Mouse (Mus musculus): ENCODE measurements around the gene Gm42906.

Gm42906 gene

DNA sequence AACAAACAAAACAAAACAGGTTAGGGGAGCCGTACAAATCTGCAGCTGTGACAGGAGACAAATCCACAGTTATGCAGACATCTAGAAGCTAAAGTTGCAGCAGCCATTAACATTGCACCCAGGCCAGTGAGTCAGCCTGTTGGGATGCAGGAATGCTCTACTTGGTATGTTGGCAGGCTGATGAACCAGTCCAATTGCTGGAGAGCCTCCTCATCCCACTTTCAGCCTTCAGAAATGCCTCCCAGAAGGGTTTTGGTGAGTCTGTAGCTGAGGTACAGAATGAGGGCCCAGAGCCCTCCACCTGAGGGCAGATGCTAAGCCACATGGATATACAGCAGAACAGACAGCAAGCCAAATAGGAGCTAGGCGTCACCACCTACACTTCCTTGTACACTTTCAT, 358.4 kb downstream of the Gm42906 start:
- in situ Hi-C loops (cut with MseI, MboI): no loop called here

DNA sequence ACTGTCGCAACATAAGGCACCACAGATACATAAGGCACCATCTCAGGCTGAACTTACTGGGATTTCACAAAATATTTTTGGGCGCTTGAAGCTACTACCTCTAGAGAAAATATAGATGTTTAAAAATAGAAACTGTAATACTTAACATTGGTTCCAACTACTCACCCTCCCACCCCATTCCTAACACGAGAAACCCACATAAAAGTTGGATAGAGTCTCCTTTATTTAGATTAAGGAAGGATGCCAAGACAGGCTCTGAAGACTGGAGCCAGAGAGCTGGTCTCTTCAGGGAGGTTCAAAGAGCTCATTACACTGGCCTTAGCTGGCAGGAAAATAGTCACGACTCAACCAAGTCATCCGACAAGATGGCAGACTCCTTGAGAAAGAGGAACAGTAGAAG, 361.9 kb downstream of the Gm42906 start:
- in situ Hi-C loops (cut with MseI, MboI): no loop called here

DNA sequence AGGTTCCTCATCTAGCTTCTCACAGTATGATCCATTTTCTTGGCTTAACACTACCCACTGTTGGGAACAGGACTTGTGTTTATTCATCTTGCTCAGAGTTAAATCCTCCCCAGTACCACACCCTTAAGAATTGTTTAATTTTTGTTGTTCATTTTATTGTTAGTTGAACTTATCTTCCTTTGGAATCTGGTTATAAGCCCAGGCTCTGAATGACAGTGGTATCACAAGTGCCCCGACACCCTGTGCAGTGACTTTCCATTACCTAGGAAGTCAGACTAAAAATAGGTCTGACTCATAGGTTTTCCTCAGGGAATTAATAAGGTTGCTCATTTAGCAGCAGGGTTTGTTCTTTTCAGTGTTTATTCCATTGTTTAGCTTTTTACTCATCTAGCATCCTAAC, 362.7 kb downstream of the Gm42906 start:
- in situ Hi-C loops (cut with MseI, MboI): no loop called here

GRCm38 (mm10) chr5:151061942-151062341, 366.0 kb downstream of the Gm42906 start:
- in situ Hi-C loops (cut with MseI, MboI): no loop called here

- in situ Hi-C loops (cut with MseI, MboI): no loop called here
Observed at GRCm38 (mm10) chr5:151060476-151060875, 367.5 kb downstream of the Gm42906 start.

- in situ Hi-C loops (cut with MseI, MboI): no loop called here
Observed at GRCm38 (mm10) chr5:151059772-151060171, 368.2 kb downstream of the Gm42906 start.

DNA sequence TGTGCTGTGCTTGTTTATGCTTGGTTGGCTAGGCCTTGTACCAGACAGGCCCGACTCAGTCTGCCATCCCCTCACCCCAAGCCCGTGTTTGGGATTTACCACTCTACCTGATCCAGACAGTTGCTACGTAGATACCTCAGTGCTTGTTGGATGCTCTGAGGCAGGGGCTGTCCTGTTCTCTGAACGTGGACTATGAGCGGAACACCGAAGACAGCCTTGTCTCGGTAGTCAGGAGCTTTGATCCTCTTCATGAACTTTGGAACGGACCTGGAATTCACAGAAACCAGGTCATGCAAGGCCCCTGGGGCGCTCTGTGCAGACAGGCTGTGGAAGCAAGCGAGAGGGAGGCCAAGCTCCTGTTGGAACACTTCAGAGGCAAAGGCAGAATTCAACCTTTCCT, 368.6 kb downstream of the Gm42906 start:
- in situ Hi-C loops (cut with MseI, MboI): no loop called here

DNA sequence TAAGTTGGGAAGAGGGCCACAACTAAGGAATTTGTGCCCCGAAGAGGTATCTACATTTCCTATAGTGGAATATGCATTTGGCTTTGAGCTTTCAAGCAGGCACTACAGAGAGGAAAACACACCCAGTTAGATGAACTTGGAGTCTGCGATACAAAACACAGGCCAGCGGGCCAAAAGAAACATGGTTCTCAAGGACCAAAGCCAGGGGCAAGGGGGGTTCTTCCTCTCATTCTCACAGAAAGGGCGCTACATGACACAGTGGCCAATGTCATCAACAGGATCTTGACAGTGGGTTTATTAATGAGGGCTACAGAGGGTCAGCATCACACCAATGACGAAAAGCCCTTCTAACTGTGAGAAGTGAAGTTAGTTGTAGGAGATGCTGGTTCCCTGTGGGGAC, 370.2 kb downstream of the Gm42906 start:
- in situ Hi-C loops (cut with MseI, MboI): no loop called here

GRCm38 (mm10) chr5:151056920-151057294, 371.1 kb downstream of the Gm42906 start:
- in situ Hi-C loops (cut with MseI, MboI): no loop called here

DNA sequence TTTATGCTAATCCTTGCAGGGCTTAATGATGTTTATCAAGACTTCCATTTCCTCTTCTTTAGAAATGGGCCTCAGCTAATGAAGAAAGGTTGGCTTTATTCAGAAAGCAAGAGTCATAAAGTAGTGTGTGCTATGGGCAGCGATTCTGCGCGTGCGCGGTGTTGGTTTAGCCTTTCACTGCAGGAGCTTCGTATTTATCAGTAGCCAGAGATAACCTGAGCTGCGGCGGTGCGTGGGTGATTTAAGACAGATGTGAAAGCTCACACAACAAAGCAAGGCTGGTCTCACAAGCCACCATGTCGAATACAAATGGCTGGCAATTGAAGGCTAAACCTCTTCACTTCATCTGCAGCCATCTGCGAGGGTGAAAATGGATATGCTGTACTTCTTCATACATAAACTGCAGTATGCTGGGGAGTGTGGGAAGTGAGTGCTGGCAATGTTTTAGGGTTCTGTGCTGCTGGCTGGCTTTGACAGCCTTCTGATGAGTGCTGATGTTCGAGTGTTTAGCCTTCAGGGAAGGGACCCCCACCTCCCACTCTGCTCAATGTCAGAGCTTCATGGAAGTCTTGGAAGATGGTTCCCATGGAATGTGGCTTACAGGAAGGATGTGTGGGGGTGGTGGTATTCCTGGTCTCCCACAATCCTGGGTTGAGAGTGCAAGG, 371.6 kb downstream of the Gm42906 start:
- in situ Hi-C loops (cut with MseI, MboI): no loop called here

GRCm38 (mm10) chr5:151055426-151056090, 372.4 kb downstream of the Gm42906 start:
- in situ Hi-C loops (cut with MseI, MboI): no loop called here

GRCm38 (mm10) chr5:151054743-151055114, 373.2 kb downstream of the Gm42906 start:
- in situ Hi-C loops (cut with MseI, MboI): no loop called here

- in situ Hi-C loops (cut with MseI, MboI): no loop called here
Observed at GRCm38 (mm10) chr5:151054100-151054742, 373.7 kb downstream of the Gm42906 start.

- in situ Hi-C loops (cut with MseI, MboI): no loop called here
Observed at GRCm38 (mm10) chr5:151053190-151053589, 374.8 kb downstream of the Gm42906 start.

GRCm38 (mm10) chr5:151052331-151052730, 375.6 kb downstream of the Gm42906 start:
- in situ Hi-C loops (cut with MseI, MboI): no loop called here

DNA sequence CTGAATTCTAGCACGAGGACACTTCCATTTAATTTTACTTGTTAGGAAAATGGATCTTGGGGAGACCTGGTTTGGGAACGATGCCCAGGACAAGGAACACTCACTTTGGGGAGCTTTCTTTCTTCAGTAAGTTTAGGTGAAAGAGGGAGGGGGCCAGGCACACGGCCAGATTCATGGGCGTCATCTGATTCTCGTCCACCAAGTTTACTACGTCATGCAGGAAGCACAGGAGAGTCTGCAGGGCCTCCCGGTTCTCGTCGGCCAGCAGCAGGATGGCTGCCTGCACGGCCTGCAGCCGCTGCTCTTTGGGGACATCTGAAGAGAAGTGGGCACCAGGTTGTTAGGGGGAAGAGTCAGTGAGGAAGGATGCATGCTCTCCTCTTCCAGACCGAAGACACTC, 380.5 kb downstream of the Gm42906 start:
- in situ Hi-C loops (cut with MseI, MboI): no loop called here

GRCm38 (mm10) chr5:151046917-151047316, 381.0 kb downstream of the Gm42906 start:
- in situ Hi-C loops (cut with MseI, MboI): no loop called here

- in situ Hi-C loops (cut with MseI, MboI): no loop called here
Observed at GRCm38 (mm10) chr5:151046131-151046530, 381.8 kb downstream of the Gm42906 start.

- in situ Hi-C loops (cut with MseI, MboI): no loop called here
Observed at GRCm38 (mm10) chr5:151042911-151043310, 385.1 kb downstream of the Gm42906 start.

DNA sequence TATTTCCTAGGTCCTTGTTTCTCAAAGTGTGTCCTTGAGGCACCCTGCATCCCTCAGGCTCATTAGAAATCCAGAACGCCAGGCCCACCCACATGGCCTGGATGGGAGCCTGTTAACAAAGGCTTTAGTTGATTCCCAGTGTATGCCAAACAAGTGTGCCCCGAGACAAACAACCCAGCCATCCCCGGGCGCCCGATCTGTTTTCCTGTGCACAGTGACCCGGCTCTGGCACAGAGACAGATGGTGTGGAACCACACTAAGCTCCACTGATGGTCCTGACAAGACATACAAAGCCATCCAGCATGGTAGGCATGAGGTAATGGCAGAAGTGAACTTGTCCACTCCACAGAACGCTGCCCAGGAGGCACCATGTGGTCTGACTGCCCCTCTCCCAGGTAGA, 390.1 kb downstream of the Gm42906 start:
- in situ Hi-C loops (cut with MseI, MboI): no loop called here

DNA sequence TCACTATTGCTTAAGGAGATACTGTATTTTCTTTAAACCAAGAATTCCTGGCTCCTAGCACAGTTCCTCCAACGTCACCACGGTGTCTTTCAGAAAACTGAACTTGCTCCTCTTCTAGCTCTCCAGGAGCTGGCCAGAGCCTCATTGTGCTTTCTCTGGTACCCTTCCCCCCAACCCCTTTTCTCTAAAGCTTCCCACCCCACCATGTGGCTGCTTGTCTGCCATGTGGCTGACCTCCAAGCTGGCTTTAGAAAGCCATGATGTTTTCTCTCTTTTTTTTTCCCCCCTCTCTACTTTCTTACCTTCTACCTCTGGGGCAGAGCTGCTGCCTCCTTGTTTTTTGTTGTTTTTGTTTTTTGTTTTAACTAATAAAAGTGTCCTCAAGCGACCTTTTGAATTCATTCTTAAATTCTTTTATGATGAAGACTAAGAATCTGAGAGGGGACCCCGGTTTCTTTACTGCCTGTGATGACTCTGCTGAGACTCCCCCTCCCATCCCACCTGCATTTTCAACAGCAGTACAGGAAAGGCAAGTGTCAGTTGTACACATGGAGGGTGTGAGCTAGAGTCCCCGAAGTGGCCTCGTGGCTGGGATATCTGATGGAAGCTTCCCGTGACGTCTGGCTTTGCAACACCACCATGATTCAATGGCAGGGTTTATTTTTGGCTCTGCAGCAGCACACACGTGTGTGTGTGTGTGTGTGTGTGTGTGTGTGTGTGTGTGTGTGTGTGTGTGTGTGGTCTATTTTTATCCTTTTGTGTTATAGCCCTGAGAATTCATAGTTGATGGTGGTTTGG, 393.0 kb downstream of the Gm42906 start:
- in situ Hi-C loops (cut with MseI, MboI): no loop called here

- in situ Hi-C loops (cut with MseI, MboI): no loop called here
Observed at GRCm38 (mm10) chr5:151028906-151029305, 399.1 kb downstream of the Gm42906 start.

Data from mouse trophoblast stem cell (cell line).